Mouse (Mus musculus) midbrain, embryonic 14.5 days (tissue): ENCODE results near the gene Cyp4f40. TPM values are rescaled to one million over a fixed set of nuclear protein-coding genes. Genes with fewer than 3 reads are reported as not detected.
A peak's percentile ranks its signal among the peaks of the same experiment; 100 is the strongest.

Experiments
- ATAC-seq: fragments of 200-750 bp; cut with Nextera tagmentation; 2 replicates; pipeline ENCODE4 v1.8.0; 2017; ENCODE audit warnings: moderate number of reproducible peaks, moderate library complexity; ENCODE audit not compliant: low FRiP score, low TSS enrichment
- DNase-seq: peaks from one replicate; pipeline ENCODE4 v3.0.0-alpha.2; 2015
- H3K27ac ChIP-seq: fragments of 300-500 bp; sonication (generic); replicated peaks from 2 replicates; pipeline ENCODE4 v1.5.1; 2014; ENCODE audit warnings: mild to moderate bottlenecking, low read depth, low read length, moderate library complexity
- H3K27me3 ChIP-seq: fragments of 300-500 bp; sonication (generic); 2 replicates; pipeline ENCODE4 v1.6.1; 2014; ENCODE audit warnings: low read length, control low read depth, mixed read lengths; ENCODE audit not compliant: control insufficient read depth, insufficient read depth
- H3K36me3 ChIP-seq: fragments of 300-500 bp; sonication (generic); 2 replicates; pipeline ENCODE4 v1.6.1; 2014; ENCODE audit warnings: low read length, control low read depth; ENCODE audit not compliant: control insufficient read depth, insufficient read depth
- H3K4me1 ChIP-seq: fragments of 300-500 bp; sonication (generic); 2 replicates; pipeline ENCODE4 v1.6.1; 2014; ENCODE audit warnings: mild to moderate bottlenecking, antibody characterized with exemption, low read length, control low read depth; ENCODE audit not compliant: control insufficient read depth, insufficient read depth
- H3K4me2 ChIP-seq: fragments of 300-500 bp; sonication (generic); 2 replicates; pipeline ENCODE4 v1.6.1; 2014; ENCODE audit warnings: mild to moderate bottlenecking, low read length, moderate library complexity
- H3K4me3 ChIP-seq: fragments of 300-500 bp; sonication (generic); replicated peaks from 2 replicates; pipeline ENCODE4 v1.5.1; 2014; ENCODE audit warnings: low read depth, low read length
- H3K9ac ChIP-seq: fragments of 300-500 bp; sonication (generic); replicated peaks from 2 replicates; pipeline ENCODE4 v1.6.1; 2014; ENCODE audit warnings: mild to moderate bottlenecking, low read length, moderate library complexity
- H3K9me3 ChIP-seq: fragments of 300-500 bp; sonication (generic); 2 replicates; pipeline ENCODE4 v1.6.1; 2016; ENCODE audit warnings: low read length, control low read depth, mixed read lengths; ENCODE audit not compliant: control insufficient read depth
- WGBS: fragments of 180-500 bp; shearing (Covaris S2); extraction: QIAGEN DNeasy Blood & Tissue Kit; methylation state at CpG from one replicate; pipeline ENCODE4 v1.1.7; 2014; 5-methylcytosine and 5-hydroxymethylcytosine counted together
- polyA plus RNA-seq: library from polyadenylated mRNA; unstranded; fragments of >200 nt; fragmentation: Nextera tagmentation; extraction: Ambion mirVana; gene quantifications from 2 replicates; pipeline ENCODE4 v1.2.1, GENCODE M21; 2014

Gene Cyp4f40
- polyA plus RNA-seq, 1 experiment from 2014 or later = not detected

DNA sequence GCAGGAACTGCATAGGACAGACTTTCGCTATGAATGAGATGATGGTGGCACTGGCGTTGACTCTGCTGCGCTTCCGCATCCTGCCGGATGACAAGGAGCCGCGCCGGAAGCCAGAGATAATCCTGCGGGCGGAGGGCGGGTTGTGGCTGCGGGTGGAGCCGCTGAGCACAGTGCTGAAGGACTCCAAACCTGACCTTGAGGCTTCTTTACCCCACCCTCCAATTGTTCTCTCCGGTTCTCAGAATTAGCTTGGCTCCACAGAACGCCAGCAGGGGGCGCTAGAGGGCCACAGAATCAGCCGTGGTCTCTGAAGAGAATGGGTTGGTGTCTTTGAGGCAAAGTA, 23.8 kb upstream of the Cyp4f40 start:
- Histone ChIP-seq H3K4me1 (no peaks in the 10 kb centered on the region), H3K9ac (peak overlapping the region; percentile 49), H3K9me3 (no peaks in the 10 kb centered on the region), H3K4me2 (peak overlapping the region; percentile 57), H3K4me3 (peak overlapping the region; percentile 37), H3K27ac (no peak overlapping the region), H3K36me3 (no peaks in the 10 kb centered on the region), H3K27me3 (no peaks in the 10 kb centered on the region)
- WGBS = 2% methylated on average over 17 of the region's 17 CpGs
- ATAC-seq (peak; percentile 80), DNase-seq (peak; percentile 94)

DNA sequence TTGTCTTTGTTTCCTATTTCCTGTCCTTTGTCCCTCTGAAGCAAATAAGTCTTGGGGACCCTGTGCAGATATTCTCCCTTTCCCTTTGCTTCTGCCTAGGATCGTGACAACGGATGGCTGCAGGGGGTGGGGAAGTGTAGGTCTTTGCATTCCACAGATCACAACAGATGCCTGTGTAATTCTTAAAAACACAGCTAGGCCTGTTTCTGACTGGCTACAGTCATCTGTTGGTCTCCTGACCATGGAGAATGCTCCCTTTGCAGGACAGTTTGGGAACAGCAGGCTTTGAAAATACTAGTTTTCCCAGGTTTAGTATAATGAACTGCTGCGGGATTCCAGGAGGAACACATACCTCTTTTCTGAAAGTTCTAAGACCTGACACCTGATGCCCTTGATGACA, 22.4 kb upstream of the Cyp4f40 start:
- no peak overlapping the region for H3K27ac ChIP-seq
- H3K9ac ChIP-seq = no peak overlapping the region
- WGBS = 63% methylated on average over 3 of the region's 3 CpGs
- no peak overlapping the region for H3K4me3 ChIP-seq
- DNase-seq (no peak), ATAC-seq (no peak)
- no peaks in the 10 kb centered on the region for H3K4me1 ChIP-seq
- H3K9me3 ChIP-seq = no peaks in the 10 kb centered on the region
- H3K4me2 ChIP-seq = no peak overlapping the region
- no peaks in the 10 kb centered on the region for H3K36me3 ChIP-seq
- H3K27me3 ChIP-seq = no peaks in the 10 kb centered on the region

DNA sequence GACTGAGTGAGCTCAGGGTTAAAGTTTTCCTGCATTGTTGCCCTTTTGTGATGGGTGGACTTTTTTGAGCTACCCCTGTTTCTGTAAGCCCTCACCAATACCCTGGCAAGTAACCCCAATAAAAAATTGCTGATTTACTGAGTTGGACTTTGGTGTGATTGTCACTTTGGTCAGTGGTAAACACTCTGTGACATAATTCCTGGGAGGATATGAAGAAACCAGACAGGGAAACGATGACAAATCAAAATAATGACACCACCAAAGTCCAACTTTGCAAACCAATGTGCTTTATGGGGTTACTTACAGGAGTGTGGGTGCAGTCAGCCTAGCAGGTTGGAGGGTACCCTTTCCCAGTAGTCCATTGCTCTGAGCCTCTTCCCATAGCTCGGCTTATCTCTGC, 21.5 kb upstream of the Cyp4f40 start:
- no peak for DNase-seq
- ATAC-seq = no peak
- H3K36me3 ChIP-seq = no peaks in the 10 kb centered on the region
- H3K4me3 ChIP-seq = no peak overlapping the region
- no peak overlapping the region for H3K4me2 ChIP-seq
- H3K9ac ChIP-seq = no peak overlapping the region
- H3K27ac ChIP-seq = no peak overlapping the region
- WGBS = 81% methylated on average over 2 of the region's 2 CpGs
- no peaks in the 10 kb centered on the region for H3K27me3 ChIP-seq
- H3K4me1 ChIP-seq = no peaks in the 10 kb centered on the region
- H3K9me3 ChIP-seq = no peaks in the 10 kb centered on the region

DNA sequence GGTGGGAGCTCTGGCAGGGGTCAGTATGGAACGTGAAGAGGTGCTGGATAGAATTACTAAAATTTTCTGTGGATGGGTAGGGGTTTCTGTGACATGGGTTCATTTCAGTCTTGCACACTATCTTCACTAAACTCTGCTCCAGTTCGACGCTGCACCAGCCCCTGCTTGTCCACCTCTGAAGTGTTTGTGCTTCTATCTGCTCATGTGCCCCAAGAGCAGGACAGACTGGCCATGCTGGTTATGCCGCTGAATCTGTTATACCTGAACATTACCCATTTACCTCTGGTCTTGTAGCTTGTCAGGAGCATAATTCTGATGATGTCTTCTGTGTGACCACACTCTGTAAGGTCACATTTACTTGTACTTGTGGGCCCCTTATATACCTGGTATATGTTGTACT, 12.1 kb upstream of the Cyp4f40 start:
- H3K27me3 ChIP-seq = no peaks in the 10 kb centered on the region
- H3K4me3 ChIP-seq = no peak overlapping the region
- no peaks in the 10 kb centered on the region for H3K4me1 ChIP-seq
- H3K27ac ChIP-seq = no peak overlapping the region
- no peak overlapping the region for H3K9ac ChIP-seq
- H3K36me3 ChIP-seq = no peaks in the 10 kb centered on the region
- ATAC-seq (no peak), DNase-seq (no peak)
- H3K9me3 ChIP-seq = no peaks in the 10 kb centered on the region
- WGBS = 86% methylated on average over 4 of the region's 4 CpGs
- no peak overlapping the region for H3K4me2 ChIP-seq

DNA sequence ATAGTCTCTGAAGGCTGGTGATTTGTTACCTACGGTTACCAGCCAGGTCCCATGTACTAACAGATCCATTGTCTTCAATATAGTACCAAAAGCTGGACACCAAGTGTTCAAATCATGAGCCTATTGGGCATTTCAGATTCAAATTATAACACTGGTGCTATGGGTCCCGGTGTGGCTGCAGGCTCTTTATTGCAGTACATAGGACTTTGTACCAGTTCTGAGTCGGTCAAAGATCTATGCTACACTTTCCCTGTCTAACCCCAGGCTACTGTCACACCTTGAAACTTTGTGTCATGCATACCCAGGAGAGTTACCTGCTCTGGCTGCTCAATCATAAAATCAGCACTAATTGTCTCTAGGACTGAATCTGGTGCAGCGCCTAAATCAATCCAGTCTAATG, 4.8 kb upstream of the Cyp4f40 start:
- Histone ChIP-seq H3K36me3 (no peaks in the 10 kb centered on the region), H3K9me3 (no peaks in the 10 kb centered on the region), H3K9ac (no peak overlapping the region), H3K4me3 (no peak overlapping the region), H3K27me3 (no peaks in the 10 kb centered on the region), H3K27ac (no peak overlapping the region), H3K4me2 (no peak overlapping the region), H3K4me1 (no peaks in the 10 kb centered on the region)
- ATAC-seq (no peak), DNase-seq (no peak)
- 93% methylated on average over 4 of the region's 4 CpGs for WGBS

DNA sequence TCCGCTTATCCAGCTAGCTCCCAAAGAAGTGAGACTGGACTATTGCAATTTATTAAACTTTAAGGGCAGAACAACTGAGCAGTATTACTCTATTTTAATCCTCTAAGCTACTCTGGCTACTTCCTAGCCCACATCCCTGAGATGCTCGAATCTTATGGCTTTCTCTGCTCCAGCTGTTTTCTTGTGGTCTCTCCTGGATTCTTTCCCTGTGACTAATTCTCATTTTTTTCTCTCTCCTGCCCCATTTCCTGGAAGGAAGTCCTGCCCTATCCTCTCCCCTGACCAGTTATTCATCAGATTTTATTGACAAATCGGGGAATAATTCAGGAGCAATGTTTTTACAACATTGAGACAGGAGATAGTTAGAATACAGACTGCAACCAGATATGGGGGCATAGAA, 1.7 kb upstream of the Cyp4f40 start:
- ATAC-seq = no peak
- Histone ChIP-seq H3K27ac (no peak overlapping the region), H3K9me3 (no peaks in the 10 kb centered on the region), H3K36me3 (no peaks in the 10 kb centered on the region), H3K4me3 (no peak overlapping the region), H3K27me3 (no peaks in the 10 kb centered on the region), H3K4me1 (no peaks in the 10 kb centered on the region), H3K9ac (no peak overlapping the region), H3K4me2 (no peak overlapping the region)
- DNase-seq = no peak
- WGBS = 82% methylated on average over 3 of the region's 3 CpGs

DNA sequence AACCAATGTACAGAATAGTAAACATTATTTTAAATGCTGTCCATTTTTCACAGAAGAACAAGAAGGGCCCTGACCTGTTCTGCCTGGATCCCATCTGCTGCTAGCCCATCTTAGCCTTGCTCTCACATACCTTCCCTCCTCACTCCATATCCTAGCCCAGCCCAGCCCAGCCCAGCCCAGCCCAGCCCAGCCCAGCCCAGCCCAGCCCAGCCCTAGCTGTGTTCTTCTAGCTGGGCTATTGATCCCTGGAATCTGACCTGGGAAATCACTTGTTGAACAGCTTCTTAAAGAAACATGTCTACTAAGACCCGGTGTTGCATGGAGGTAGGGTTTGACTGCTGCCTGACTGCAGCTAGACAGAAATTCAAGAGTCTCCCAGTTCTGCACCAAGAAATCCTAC, 454 bp upstream of the Cyp4f40 start:
- no peaks in the 10 kb centered on the region for H3K4me1 ChIP-seq
- no peak overlapping the region for H3K4me3 ChIP-seq
- H3K4me2 ChIP-seq = no peak overlapping the region
- no peak overlapping the region for H3K27ac ChIP-seq
- no peaks in the 10 kb centered on the region for H3K36me3 ChIP-seq
- H3K27me3 ChIP-seq = no peaks in the 10 kb centered on the region
- WGBS = 85% methylated on average over 1 of the region's 1 CpGs
- DNase-seq (no peak), ATAC-seq (no peak)
- H3K9me3 ChIP-seq = no peaks in the 10 kb centered on the region
- H3K9ac ChIP-seq = no peak overlapping the region

DNA sequence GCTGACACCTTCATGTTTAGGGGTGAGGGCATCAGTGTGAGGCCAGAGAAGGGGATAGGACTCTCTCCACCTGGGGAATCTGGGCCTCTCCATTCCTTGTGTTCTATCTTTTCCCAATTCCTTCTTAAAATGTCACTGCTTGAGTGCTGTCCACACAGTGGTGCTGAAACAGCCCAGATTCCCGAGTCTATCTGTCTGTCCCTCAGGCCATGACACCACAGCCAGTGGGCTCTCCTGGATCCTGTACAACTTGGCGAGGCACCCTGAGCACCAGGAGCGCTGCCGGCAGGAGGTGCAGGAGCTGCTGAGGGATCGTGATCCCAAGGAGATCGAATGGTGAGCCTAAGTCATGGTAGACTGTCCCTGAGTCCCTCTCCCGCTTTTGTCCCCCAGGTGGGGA, 15.3 kb downstream of the Cyp4f40 start:
- Histone ChIP-seq H3K27ac (no peak overlapping the region), H3K36me3 (no peaks in the 10 kb centered on the region), H3K9me3 (no peaks in the 10 kb centered on the region), H3K9ac (no peak overlapping the region), H3K4me3 (no peak overlapping the region), H3K4me1 (no peaks in the 10 kb centered on the region), H3K4me2 (no peak overlapping the region), H3K27me3 (no peaks in the 10 kb centered on the region)
- ATAC-seq = no peak
- 66% methylated on average over 7 of the region's 7 CpGs for WGBS
- DNase-seq = no peak

DNA sequence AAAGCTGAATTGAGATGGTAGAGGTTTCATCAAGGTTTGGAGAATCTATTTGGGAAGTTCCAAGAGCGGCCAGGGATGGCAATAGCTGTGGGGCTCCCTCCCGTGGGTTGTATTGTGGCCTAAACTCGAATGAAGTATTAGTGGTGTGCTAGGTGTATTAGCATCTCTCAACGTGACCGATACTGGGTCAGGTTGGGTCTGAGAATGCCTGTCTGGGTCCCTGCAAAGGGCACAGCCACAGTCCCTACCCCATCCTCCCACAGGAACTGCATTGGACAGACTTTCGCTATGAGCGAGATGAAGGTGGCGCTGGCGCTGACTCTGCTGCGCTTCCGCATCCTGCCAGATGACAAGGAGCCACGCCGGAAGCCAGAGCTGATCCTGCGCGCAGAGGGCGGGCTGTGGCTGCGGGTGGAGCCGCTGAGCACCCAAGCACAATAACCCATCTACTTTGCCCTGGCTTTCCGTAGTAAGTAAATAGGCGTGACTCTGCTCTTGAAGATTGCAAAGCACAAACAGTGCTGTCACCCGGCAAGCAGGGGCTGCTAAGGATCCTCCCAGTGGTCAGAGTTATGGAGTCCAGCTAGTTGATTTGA, 17.4 kb downstream of the Cyp4f40 start:
- H3K27ac ChIP-seq = no peak overlapping the region
- WGBS = 37% methylated on average over 21 of the region's 21 CpGs
- no peaks in the 10 kb centered on the region for H3K4me1 ChIP-seq
- no peaks in the 10 kb centered on the region for H3K27me3 ChIP-seq
- DNase-seq (peak; percentile 58), ATAC-seq (no peak)
- H3K9me3 ChIP-seq = no peaks in the 10 kb centered on the region
- H3K9ac ChIP-seq = no peak overlapping the region
- 0 out of 2 replicates have a peak overlapping the region, but pooled peaks have one; percentile 2 for H3K4me3 ChIP-seq
- peak overlapping the region; percentile 42 for H3K4me2 ChIP-seq
- H3K36me3 ChIP-seq = no peaks in the 10 kb centered on the region
